Mouse (Mus musculus) liver, embryonic 11.5 days (tissue): Measurements from ENCODE around the gene Gpatch3. TPM values are rescaled to one million over a fixed set of nuclear protein-coding genes. Genes with fewer than 3 reads are reported as not detected.
A peak's percentile ranks its signal among the peaks of the same experiment; 100 is the strongest.

ENCODE experiments used
- ATAC-seq: fragments of 200-750 bp; cut with Nextera tagmentation; replicated peaks from 2 replicates; pipeline ENCODE4 v1.8.0; 2017; ENCODE audit warnings: moderate number of reproducible peaks, mild to moderate bottlenecking, moderate TSS enrichment, moderate library complexity; ENCODE audit not compliant: low FRiP score
- DNase-seq: peaks from one replicate; pipeline ENCODE4 v3.0.0-alpha.2; 2017; ENCODE audit warnings: low spot score
- H3K27ac ChIP-seq: fragments of 300-500 bp; sonication (generic); 2 replicates; pipeline ENCODE4 v1.5.1; 2014; ENCODE audit warnings: mild to moderate bottlenecking, low read depth, low read length, control low read depth
- H3K27me3 ChIP-seq: fragments of 300-500 bp; sonication (generic); replicated peaks from 2 replicates; pipeline ENCODE4 v1.6.1; 2014; ENCODE audit warnings: low read length, mixed read lengths; ENCODE audit not compliant: control insufficient read depth, insufficient read depth
- H3K36me3 ChIP-seq: fragments of 300-500 bp; sonication (generic); 2 replicates; pipeline ENCODE4 v1.6.1; 2014; ENCODE audit warnings: mild to moderate bottlenecking, low read length, moderate library complexity, mixed read lengths; ENCODE audit not compliant: control insufficient read depth, insufficient read depth
- H3K4me1 ChIP-seq: fragments of 300-500 bp; sonication (generic); replicated peaks from 2 replicates; pipeline ENCODE4 v1.6.1; 2014; ENCODE audit warnings: low read length, mixed read lengths; ENCODE audit not compliant: control insufficient read depth, insufficient read depth
- H3K4me2 ChIP-seq: fragments of 300-500 bp; sonication (generic); 2 replicates; pipeline ENCODE4 v1.6.1; 2014; ENCODE audit warnings: mild to moderate bottlenecking, control low read depth, moderate library complexity
- H3K4me3 ChIP-seq: fragments of 300-500 bp; sonication (generic); 2 replicates; pipeline ENCODE4 v1.5.1; 2014; ENCODE audit warnings: low read depth, low read length, control low read depth
- H3K9ac ChIP-seq: fragments of 300-500 bp; sonication (generic); 2 replicates; pipeline ENCODE4 v1.6.1; 2014; ENCODE audit warnings: low read depth, low read length, control low read depth
- H3K9me3 ChIP-seq: fragments of 300-500 bp; sonication (generic); 2 replicates; pipeline ENCODE4 v1.6.1; 2016; ENCODE audit warnings: low read length, inconsistent platforms, mixed read lengths; ENCODE audit not compliant: control insufficient read depth
- WGBS: fragments of 180-500 bp; shearing (Covaris S2); extraction: QIAGEN DNeasy Blood & Tissue Kit; methylation state at CpG from one replicate; pipeline ENCODE4 v1.1.7; 2014; 5-methylcytosine and 5-hydroxymethylcytosine counted together
- microRNA-seq: library from miRNA; unstranded; fragments of <30 nt; microRNA quantifications from one replicate; pipeline ENCODE4, GENCODE M21; 2017; ENCODE audit warnings: borderline number of aligned reads
- polyA plus RNA-seq: library from polyadenylated mRNA; unstranded; fragments of >200 nt; fragmentation: Nextera tagmentation; extraction: Ambion mirVana; gene quantifications from 2 replicates; pipeline ENCODE4 v1.2.1, GENCODE M21; 2014

The Gpatch3 gene
- polyA plus RNA-seq, 1 experiment from 2014 or later: 8.7 TPM

DNA sequence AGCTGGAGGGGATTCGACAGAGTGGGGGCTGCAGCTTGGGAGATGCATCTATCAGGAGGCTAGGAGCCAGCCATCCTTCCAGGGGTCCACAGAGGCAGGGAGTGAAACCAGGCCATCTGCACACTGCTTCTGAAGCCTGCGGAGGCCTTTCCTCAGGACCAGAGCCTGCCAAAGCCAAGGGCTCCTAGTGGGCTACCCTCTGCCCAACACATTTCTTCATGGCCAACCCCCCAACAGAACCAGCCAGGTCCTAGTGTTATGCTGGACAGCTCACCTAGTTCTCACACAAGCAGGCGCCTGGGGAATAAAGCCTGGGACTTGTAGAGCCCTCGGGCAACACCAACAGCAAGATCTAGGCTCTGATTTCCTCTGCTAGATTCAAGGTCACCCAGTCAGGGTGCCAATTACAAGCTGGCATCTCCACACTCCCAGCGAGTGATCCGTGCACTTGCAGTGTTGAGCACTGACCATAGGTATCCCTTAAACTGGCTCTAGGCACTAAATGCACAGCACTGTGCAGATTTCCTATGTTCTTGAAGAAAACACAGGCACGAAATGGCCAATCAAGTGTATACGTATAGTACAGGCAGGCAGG, 55.9 kb downstream of the Gpatch3 start:
- no peaks in the 10 kb centered on the region for H3K9me3 ChIP-seq
- no peaks in the 10 kb centered on the region for H3K27me3 ChIP-seq
- no peak overlapping the region for H3K4me3 ChIP-seq
- WGBS: 89% methylated on average over 8 of the region's 8 CpGs
- H3K4me2 ChIP-seq: no peak overlapping the region
- H3K36me3 ChIP-seq: peaks cover 4% of the 10 kb centered on the region; the same call in 1 of the 2 replicates
- DNase-seq: no peak
- peaks cover 24% of the 10 kb centered on the region for H3K4me1 ChIP-seq
- no peak overlapping the region for H3K9ac ChIP-seq
- ATAC-seq: no peak
- H3K27ac ChIP-seq: no peak overlapping the region; the same call in 1 of the 2 replicates

DNA sequence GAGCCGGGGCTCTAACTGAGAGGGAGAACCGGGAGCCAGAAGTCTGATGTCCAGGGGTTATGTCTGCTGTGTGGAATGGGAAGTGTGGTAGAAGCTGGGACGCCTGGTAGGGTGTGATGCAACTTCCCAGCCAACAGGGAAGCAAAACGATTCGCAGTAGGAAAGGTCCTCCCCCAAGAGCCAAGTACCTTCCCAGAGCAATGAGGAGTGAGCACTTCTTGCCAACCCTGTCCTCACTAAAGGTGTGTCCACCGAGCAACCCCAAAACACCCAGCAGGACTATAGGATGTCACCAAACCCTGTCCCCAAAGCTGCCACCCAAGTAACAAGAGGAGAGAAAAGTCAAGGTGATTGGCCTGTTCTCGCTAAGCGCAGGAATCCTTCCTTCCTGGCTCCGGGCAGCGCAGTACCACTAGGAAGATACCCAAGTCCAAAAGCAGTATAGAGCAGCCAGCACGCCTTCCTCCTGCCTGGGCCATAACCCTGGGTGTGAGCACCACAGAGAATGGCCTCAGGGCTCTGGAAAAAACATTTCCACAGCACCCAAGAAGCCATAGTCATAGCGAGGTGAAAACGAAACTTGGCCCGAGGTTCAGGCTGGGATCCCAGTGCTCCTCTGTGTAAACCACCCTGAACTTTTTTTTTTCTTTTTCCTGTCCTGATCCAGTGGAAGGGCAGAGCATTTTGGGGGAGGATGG, 56.7 kb downstream of the Gpatch3 start:
- DNase-seq (no peak), ATAC-seq (no peak)
- 70% methylated on average over 14 of the region's 14 CpGs for WGBS
- H3K4me1 ChIP-seq: peaks cover 17% of the 10 kb centered on the region
- H3K4me3 ChIP-seq: no peak overlapping the region
- H3K27me3 ChIP-seq: no peaks in the 10 kb centered on the region
- H3K4me2 ChIP-seq: peak overlapping the region; percentile 98
- no peak overlapping the region; the same call in 1 of the 2 replicates for H3K27ac ChIP-seq
- H3K9ac ChIP-seq: no peak overlapping the region
- H3K9me3 ChIP-seq: no peaks in the 10 kb centered on the region
- peaks cover 4% of the 10 kb centered on the region; the same call in 1 of the 2 replicates for H3K36me3 ChIP-seq

GRCm38 (mm10) chr4:133631769-133632411, 57.3 kb downstream of the Gpatch3 start:
- peaks cover 1% of the 10 kb centered on the region; the same call in 1 of the 2 replicates for H3K36me3 ChIP-seq
- peak overlapping the region; percentile 80 for H3K4me3 ChIP-seq
- H3K4me1 ChIP-seq: peaks cover 17% of the 10 kb centered on the region
- DNase-seq: no peak
- H3K9me3 ChIP-seq: no peaks in the 10 kb centered on the region
- peak overlapping the region; percentile 98 for H3K4me2 ChIP-seq
- no peak for ATAC-seq
- no peaks in the 10 kb centered on the region for H3K27me3 ChIP-seq
- H3K27ac ChIP-seq: no peak overlapping the region
- H3K9ac ChIP-seq: peak overlapping the region; percentile 91
- WGBS: 60% methylated on average over 9 of the region's 9 CpGs

GRCm38 (mm10) chr4:133632483-133633327, 58.2 kb downstream of the Gpatch3 start:
- peak overlapping the region; percentile 55 for H3K27ac ChIP-seq
- H3K4me3 ChIP-seq: peak overlapping the region; percentile 80
- peak overlapping the region; percentile 91 for H3K9ac ChIP-seq
- no peaks in the 10 kb centered on the region for H3K27me3 ChIP-seq
- 4% methylated on average over 52 of the region's 69 CpGs for WGBS
- DNase-seq (peak; percentile 58), ATAC-seq (peak; percentile 67)
- no peaks in the 10 kb centered on the region for H3K36me3 ChIP-seq
- no peaks in the 10 kb centered on the region for H3K9me3 ChIP-seq
- peak overlapping the region; percentile 98 for H3K4me2 ChIP-seq
- peaks cover 17% of the 10 kb centered on the region for H3K4me1 ChIP-seq

- H3K27me3 ChIP-seq: no peaks in the 10 kb centered on the region
- H3K27ac ChIP-seq: peak overlapping the region; percentile 55
- H3K4me2 ChIP-seq: peak overlapping the region; percentile 98
- peaks cover 17% of the 10 kb centered on the region for H3K4me1 ChIP-seq
- ATAC-seq (peak; percentile 85), DNase-seq (peak; percentile 89)
- H3K9ac ChIP-seq: peak overlapping the region; percentile 91
- H3K36me3 ChIP-seq: no peaks in the 10 kb centered on the region
- WGBS: 10% methylated on average over 37 of the region's 47 CpGs
- no peaks in the 10 kb centered on the region for H3K9me3 ChIP-seq
- peak overlapping the region; percentile 80 for H3K4me3 ChIP-seq
Observed at GRCm38 (mm10) chr4:133633332-133634042, 58.9 kb downstream of the Gpatch3 start.

Small RNAs within 50 kb of the gene (microRNA-seq; reads per million reads assigned to microRNA genes)
- gene Gm23158: not detected

Other genes starting within 250 kb of the Gpatch3 start
- 14.0 and 14.5 TPM in 2 replicates for gene Wdtc1, start 221.3 kb upstream of the Gpatch3 start, polyA plus RNA-seq
- gene Slc9a1, start 205.0 kb upstream of the Gpatch3 start, polyA plus RNA-seq: 6.9 and 7.7 TPM in 2 replicates
- gene Tent5b, start 94.6 kb upstream of the Gpatch3 start, polyA plus RNA-seq: 0.38 TPM in 1 of 2 replicates, not detected in the other
- gene Trnp1, start 76.2 kb upstream of the Gpatch3 start, polyA plus RNA-seq: 0.21 TPM in 1 of 2 replicates, not detected in the other
- 0.89 and 1.7 TPM in 2 replicates for gene Kdf1, start 55.8 kb upstream of the Gpatch3 start, polyA plus RNA-seq
- gene Nudc, start 28.7 kb upstream of the Gpatch3 start, polyA plus RNA-seq: 362 and 377 TPM in 2 replicates
- gene Nr0b2, start 21.4 kb upstream of the Gpatch3 start, polyA plus RNA-seq: 0.89 and 1.1 TPM in 2 replicates
- gene Gpn2, start 9.6 kb downstream of the Gpatch3 start, polyA plus RNA-seq: 23.4 and 24.8 TPM in 2 replicates
- 1.7 and 3.5 TPM in 2 replicates for gene Sfn, start 27.4 kb downstream of the Gpatch3 start, polyA plus RNA-seq
- 2.1 and 3.1 TPM in 2 replicates for gene Zdhhc18, start 75.4 kb downstream of the Gpatch3 start, polyA plus RNA-seq
- gene Pigv, start 97.9 kb downstream of the Gpatch3 start, polyA plus RNA-seq: 10.7 and 15.0 TPM in 2 replicates
- gene Arid1a, start 182.0 kb downstream of the Gpatch3 start, polyA plus RNA-seq: 26.6 and 32.4 TPM in 2 replicates